Mouse (Mus musculus) layer of hippocampus, adult 11-12 months (tissue): Measurements from ENCODE around the gene Naaladl1.
A peak's percentile ranks its signal among the peaks of the same experiment; 100 is the strongest.

Experiments
- DNase-seq: peaks from one replicate; pipeline ENCODE4 v3.0.0; 2022; ENCODE audit warnings: low spot score

Naaladl1 gene

GRCm38 (mm10) chr19:6084478-6085248 is 20.9 kb upstream of the Naaladl1 start, which contains the start of the genes Zfpl1 and Cdca5:
Gene Zfpl1 (minus strand): TSS chr19:6084956.
Gene Cdca5 (plus strand): TSS chr19:6084983.
- peak; percentile 97 for DNase-seq

- no peak for DNase-seq
Observed at GRCm38 (mm10) chr19:6085417-6085879, 20.1 kb upstream of the Naaladl1 start.

GRCm38 (mm10) chr19:6088841-6089240 is 16.7 kb upstream of the Naaladl1 start:
- DNase-seq, result no peak

GRCm38 (mm10) chr19:6094119-6094518 is 11.5 kb upstream of the Naaladl1 start, which contains the start of gene AC131692.1:
Gene AC131692.1 (plus strand): TSS chr19:6094419.
- no peak for DNase-seq

GRCm38 (mm10) chr19:6097847-6098246 is 7.7 kb upstream of the Naaladl1 start:
- no peak for DNase-seq

- DNase-seq, result no peak
Observed at GRCm38 (mm10) chr19:6101186-6101585, 4.4 kb upstream of the Naaladl1 start.

- DNase-seq, result no peak
Observed at GRCm38 (mm10) chr19:6102169-6102853, 3.3 kb upstream of the Naaladl1 start.

- DNase-seq, result no peak
Observed at GRCm38 (mm10) chr19:6104476-6104875, 1.1 kb upstream of the Naaladl1 start.

- no peak for DNase-seq
Observed at GRCm38 (mm10) chr19:6113116-6113515, 7.5 kb downstream of the Naaladl1 start.

GRCm38 (mm10) chr19:6116113-6116850 is 10.7 kb downstream of the Naaladl1 start:
- no peak for DNase-seq

GRCm38 (mm10) chr19:6117346-6117985 is 11.9 kb downstream of the Naaladl1 start:
- DNase-seq, result no peak

GRCm38 (mm10) chr19:6117986-6118676 is 12.5 kb downstream of the Naaladl1 start, which contains the start of gene Sac3d1:
Gene Sac3d1 (minus strand): TSS chr19:6118650.
- DNase-seq, result peak; percentile 89

GRCm38 (mm10) chr19:6118677-6119185 is 13.1 kb downstream of the Naaladl1 start:
- DNase-seq, result no peak

GRCm38 (mm10) chr19:6121761-6122160 is 16.2 kb downstream of the Naaladl1 start:
- no peak for DNase-seq

GRCm38 (mm10) chr19:6123330-6123729 is 17.7 kb downstream of the Naaladl1 start:
- DNase-seq, result no peak

- DNase-seq, result no peak
Observed at GRCm38 (mm10) chr19:6124898-6125297, 19.3 kb downstream of the Naaladl1 start.

- peak; percentile 61 for DNase-seq
Observed at GRCm38 (mm10) chr19:6126289-6126688, 20.7 kb downstream of the Naaladl1 start.

- DNase-seq, result no peak
Observed at GRCm38 (mm10) chr19:6126789-6127580, 21.4 kb downstream of the Naaladl1 start.

- peak; percentile 96 for DNase-seq
Observed at GRCm38 (mm10) chr19:6127760-6128341, 22.3 kb downstream of the Naaladl1 start, which contains the start of gene Snx15. Gene Snx15 (minus strand): TSS chr19:6128304.
